Mouse (Mus musculus) embryo, embryonic 10.5 days (tissue): ENCODE measurements around the gene Jmjd7.
A peak's percentile ranks its signal among the peaks of the same experiment; 100 is the strongest.

Source experiments
- DNase-seq: peaks from one replicate; pipeline ENCODE4 v3.0.0-alpha.2; 2015; ENCODE audit warnings: low spot score

Gene Jmjd7

DNA sequence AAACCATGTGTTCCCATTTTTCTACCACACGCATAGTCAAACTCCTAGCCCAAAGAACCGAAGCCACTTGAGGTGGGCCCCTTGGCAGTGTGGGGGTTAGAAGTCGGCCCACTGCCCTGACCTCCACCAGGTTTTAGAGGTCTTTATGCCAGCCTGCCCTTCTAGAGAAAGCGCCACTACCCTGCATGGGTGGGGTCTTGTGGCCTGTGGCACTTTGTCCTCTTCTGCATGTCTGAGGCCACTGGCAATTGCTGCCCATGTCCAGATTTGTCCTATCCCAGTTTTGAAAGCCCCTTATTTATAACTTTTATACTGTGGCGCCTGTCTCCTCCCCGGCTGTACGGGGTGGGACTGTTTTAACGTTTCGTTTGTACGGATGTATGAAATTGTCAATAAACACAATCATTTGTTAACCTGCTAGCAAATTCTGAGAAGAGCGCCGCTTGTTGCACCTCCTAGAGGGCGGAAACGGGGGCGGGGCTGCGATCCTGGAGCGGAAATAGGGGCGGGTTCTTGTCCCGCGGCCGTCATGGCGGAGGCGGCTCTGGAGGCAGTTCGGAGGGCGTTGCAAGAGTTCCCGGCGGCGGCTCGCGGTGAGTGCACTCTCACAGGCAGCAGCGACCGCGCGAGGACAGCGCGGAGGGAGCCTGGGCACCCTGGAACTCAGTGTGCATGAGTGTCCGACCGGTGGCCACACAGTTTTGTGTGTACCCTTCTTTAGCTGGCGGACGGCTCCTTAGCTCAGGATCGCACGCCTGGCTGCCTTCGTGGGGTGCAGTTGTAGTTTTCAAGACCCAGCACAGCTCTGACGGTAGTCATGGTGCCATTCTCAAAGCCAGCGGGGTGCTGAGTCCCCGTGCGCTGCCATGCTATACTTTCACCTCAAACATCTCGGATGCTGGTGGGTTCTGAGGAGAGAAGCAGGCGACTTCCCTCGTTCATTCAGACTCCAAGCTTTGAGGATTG is at the start of gene Jmjd7, which contains the start of gene Gm28042:
Jmjd7 (plus strand) TSS at position 500 of the 966 bp plus-strand sequence.
Gm28042 (plus strand) TSS at position 510 of the 966 bp plus-strand sequence.
- peak; percentile 94 for DNase-seq

DNA sequence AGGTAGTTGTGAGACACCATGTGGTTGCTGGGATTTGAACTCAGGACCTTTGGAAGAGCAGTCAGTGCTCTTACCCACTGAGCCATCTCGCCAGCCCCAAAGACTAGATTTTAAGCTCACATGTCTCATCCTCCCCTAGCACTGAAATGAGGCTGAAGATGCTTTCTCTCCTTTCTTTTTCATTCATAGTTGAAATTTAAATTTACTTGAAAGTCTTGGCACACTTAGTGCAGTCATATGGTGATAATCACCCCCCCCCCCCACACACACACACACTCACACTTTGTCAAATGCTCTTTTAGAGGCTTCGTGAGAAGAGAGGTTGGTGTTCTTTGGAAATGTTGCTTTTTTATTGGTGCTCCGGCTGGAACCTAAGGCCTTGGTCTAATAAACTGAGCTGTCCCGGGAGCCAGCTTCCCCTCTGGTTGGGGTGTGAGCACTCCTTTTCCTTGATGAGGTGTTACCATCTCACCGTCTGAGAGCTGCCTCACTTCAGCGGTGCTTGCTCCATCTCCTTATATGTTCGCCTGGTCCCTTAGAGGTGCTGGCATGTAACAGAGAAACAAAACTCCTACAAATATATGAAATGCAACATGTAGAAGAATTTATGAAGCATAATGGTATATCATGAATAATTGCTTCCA is 46.8 kb upstream of the Jmjd7 start:
- DNase-seq, result no peak

DNA sequence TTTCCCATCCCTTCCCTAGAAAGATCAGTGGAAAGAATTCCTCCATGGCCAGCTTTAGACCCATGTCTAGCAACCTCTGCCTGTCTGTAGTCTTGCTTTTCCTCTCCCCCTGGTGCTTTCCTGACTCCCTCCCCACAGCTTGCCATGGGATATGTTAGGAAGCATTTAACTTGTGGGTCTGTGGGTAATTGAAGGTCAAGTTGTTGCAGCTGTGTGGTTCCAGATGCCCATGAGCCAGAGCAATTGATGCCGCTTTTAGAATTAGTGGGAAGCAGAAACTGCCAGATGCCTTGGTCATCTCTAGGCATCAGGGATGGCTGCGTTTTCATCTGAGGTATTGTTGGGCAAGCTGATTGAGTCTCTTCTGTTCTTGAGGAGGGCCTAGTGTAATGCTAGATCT is 45.7 kb upstream of the Jmjd7 start:
- no peak for DNase-seq

DNA sequence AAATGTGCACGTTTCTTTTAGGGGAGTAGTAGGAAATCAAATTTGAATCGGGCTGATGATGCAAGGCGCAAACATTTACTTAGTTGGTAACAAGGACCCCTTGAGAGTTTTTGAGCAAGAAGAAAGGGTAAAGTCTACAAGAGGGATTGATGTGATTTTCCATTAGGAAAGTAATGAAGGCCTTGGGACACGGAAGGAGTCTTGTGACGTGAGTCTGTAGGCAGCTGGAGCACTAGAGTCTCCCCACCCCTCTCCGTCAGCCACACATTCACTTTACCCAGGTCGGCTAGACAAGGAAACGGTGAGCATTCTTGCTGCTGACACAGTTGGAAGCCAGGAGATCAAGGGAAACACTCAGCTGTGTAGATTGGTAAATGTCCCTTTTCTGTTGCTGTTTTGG is 41.4 kb upstream of the Jmjd7 start:
- no peak for DNase-seq

DNA sequence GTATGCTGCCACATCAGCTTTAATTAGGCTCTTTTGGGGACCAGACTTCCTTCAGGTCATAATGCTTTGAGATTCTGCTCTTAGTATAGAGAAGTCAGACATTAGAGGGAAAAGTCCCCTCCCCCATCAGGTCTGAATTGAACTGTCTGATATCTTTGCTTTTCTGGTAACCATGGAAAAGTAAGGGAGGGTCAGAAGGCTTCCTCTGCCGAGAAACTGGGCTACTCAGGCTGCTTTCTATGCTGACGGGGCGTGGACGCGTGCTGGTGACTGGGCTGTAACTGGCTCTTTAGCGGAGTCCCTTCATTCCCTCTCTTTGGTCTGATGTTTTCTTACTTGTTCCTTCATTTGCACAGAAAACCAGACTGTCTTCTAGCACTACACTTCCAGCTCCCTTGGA is 40.9 kb upstream of the Jmjd7 start:
- no peak for DNase-seq

DNA sequence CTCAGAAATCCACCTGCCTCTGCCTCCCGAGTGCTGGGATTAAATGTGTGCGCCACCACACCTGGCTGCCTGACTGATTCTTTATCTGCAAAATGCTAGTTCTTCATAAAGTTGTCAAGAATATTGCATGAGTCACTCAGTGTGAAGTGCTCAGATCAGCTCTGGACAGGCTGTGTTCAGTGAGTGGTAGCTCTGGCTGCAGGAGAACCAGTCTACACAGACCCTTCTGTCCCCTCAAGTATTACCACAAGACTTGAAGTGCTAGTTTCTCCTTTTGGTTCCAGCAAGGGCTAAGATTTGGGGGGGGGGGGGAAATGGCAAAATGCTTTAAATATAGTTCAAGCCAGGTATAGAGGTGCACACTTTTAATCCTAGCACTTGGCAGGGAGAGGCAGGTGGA is 39.8 kb upstream of the Jmjd7 start:
- DNase-seq, result no peak

DNA sequence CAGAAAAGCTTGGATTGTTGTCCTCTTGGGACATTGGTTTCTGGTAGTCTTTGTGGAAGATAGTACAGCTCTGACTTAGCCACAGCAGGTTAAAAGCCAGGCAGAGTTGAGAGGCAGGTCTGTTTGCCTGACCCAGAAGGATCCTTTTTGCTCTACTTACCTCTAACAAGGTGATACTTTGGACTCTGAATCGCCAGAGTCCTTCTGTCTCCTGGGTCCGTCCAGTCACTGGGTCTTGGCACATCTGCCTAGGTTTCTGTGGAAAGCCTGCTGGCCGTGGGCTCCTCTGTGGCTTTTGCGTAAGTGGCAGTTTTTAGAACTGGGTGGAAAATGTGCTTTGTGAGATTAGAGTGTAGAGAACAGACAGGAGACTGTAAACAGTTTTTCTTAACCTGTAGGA is 38.3 kb upstream of the Jmjd7 start:
- DNase-seq, result no peak

DNA sequence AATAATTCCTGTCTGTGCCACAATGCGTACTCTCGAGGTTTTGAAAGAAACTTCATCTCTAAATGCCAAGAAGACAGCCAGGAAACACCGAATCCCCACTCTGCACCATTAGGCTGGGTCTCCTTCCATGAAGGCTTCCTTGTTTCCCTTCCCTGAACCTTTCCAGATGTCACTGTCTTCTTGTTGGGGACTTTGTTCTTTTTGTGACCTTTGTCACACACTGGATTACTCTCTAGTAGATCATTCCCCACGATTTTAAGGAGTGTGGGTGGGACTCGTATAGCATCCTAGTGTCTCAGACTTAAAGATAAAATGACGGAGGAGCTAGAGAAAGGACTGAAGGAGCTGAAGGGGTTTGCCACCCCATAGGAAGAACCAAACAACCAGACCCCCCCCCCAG is 36.4 kb upstream of the Jmjd7 start:
- DNase-seq, result no peak

DNA sequence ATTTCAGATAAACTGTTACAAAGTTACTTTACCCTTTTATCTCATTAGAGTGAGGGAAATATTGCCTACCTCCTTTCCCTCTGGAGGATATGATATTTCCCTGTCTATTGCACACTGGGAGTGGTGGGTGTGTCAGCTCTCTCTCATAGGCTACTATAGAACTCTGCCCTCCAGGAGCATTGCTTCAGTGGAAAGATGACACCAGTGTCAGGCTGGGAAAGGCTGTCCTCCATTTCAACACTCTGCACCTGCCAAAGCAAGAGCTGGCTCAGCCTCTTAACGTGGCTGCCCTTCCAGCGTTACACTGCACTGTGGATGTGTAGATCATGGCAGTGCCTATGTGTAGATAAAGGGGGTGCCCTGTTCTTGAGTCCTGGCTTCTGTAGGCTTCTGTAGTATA is 34.9 kb upstream of the Jmjd7 start:
- DNase-seq, result no peak

DNA sequence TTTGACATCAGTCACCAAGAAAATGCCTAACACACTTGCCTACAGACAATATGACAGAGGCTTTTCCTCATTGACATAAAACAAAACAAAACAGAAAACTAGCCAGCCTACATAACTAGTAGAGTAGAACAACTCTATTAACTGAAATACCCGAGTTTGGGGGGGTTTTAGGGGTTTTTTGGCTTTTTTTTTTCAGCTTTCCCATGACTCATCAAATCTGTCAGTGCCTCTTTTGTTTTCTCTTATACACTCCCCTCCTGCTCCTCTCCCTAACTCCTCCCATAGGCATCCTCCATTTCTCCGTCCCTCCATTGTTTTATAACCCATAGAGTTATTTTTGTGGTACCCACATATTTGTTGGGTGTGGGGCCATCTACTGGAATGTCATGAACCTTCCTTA is 33.8 kb upstream of the Jmjd7 start:
- DNase-seq, result no peak

DNA sequence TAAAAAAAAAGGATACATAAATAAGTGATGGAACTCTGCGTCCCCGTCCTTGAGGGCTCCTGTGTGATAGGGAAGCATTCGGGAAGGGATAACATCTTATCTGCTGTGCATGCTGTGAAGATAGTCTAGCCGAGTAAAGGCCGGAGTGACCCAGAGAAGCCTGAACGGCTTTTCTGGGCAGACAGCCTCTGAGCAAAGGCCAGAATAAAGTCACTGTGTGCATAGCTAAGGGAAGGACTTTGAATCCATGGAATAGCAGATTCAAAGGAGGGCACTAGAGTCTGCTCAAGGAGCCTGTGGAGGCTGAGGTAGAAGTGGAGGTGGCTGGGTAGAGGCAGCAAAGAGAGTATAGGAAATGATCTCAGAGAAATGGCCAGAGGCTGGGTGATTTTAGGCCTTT is 32.4 kb upstream of the Jmjd7 start:
- no peak for DNase-seq

DNA sequence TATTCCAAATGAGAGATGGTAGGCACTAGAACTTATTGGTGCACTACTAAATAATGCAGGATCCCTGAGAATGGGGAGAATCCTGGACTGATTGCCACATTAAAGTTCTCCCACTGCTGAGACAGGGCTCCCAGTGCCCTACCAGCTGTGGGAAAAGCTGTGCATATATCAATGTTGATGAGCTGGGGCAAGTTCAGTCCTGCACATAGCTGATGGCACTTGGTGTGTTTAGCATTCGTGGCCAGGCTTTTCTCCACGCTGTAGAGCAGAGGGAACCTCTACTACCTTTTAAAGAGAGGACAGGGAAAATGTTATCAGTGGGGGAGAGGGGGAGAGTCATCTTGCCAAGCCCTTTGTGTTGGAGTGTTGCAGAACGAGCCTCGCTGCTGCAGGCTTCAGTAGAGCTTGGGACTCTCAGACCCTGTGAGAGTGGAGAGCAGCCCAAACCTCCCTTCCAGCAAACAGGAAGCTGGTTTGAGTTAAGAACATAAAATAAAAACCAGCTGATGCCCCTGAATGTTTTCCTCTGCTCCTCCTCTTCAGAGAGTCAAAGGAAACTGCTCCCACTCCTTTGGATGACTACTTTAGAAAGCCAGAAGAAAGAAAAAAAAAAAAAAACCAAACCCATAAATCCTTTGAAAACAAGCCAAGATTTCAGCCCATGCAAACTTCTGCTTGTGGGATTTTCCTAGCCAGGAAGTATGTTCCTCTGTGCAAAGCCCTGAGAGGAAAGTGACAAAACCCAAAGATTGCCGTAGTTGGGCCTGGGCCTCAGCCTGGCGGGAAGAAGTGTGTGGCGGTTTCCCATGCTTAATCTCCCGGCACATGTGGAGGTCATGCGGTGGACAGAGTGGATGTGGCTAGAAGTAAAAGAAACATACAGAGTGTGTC is 31.6 kb upstream of the Jmjd7 start:
- peak; percentile 48 for DNase-seq

DNA sequence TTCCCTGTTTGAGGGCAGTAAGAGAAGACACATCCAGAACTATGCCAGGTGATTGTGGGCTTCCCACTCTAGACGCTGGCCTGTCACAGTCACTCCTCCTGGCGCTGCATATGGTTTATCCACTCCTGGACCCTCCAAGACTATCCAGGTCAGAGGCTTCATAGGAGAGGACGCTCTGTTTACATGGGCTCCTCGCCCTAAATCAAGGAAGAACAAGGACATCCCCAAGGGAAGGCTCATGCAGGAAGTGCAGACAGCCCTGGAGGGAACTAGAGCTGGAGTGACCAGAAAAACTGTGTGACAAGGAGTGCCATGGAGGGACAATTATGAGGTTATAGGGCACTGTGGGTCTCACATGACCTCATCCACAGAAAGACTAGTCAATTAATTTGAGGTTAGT is 29.9 kb upstream of the Jmjd7 start:
- no peak for DNase-seq

DNA sequence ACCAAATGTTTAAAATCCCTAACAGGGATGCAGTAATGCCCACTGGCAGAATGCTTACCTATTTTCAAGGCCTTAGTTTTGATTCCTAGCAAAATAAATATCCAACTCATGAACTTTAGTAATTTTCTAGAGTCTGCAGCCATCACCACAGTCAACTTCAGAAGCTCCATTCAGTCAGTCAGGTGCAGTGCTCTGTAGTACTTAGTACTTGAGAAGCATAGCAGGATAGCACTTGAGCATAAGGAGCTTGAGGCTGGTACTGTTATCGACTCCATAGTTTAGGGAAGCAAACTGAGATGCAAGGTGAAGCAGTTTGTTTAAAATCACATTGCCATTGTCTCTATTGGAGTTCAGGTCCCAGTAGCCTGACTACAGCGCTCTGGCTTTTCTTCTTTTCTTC is 27.6 kb upstream of the Jmjd7 start:
- no peak for DNase-seq

DNA sequence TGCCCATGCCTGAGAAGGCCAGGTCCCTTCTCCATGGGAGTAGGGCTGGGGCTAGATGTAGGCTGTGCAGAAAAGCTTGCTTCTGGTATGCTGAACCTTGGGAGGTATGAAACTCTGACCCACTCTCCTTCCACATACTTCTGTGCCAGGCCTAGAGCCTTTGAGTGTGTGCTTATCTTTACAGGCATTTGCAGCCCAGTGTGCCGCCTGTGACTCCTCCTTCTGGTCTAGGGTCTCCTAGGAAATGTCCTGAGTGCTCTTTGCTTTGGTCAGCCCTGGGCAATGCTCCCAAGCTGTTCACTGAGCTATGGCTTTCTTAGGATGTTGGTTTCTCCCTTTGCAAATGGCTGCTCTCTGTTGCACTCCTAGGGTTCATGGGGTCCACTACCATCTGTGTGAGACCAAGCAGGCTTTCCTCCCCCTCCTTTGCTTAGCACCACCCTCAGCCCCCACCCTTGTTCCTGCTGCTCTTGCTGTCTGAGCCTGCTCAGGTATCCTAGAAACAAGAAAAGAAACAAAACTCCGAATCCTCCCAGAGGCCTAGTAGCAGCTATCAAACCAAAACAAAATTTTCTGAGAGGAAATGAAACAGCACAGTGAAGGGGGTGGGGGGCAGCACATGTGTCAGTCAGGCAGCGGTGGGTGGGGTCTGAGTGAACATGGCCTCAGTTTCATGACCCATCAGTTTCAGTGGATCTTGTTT is 26.2 kb upstream of the Jmjd7 start:
- no peak for DNase-seq

DNA sequence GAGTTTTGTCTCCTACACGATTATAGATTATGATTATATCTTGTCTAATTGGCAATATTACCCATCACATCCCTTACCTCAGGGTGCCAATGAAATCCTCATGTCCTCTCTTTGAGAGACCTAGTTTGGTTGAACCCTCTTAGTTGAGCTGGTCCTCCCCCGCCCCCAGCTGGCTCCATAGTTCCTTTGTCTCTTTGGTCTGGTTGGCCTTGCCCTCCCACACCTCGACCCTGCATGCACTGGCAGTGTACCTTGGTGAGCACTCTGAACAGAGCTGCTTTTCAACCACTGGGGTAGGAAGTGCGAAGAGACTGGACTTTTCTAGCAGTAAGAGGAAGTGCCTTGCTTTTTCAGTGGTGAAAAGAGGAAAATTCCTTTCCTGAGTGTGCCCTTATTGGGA is 25.3 kb upstream of the Jmjd7 start:
- DNase-seq, result no peak

DNA sequence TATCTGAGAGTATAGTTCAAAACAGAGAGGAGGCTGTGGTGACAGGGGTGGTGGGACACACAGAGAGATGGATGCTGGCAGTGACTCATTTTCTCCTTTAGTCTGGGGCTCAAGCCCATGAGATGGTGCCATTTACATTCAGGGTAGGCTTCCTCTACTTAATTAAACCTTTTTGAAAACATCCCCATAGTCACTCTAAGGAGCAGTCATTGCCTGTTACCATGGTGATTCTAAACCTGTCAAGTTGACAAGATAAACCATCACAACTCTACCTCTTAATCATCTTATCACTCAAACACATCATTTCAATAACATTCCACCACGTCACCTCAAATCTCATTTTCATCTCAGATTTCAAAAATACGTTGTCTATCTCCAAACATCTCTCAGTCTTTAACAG is 23.3 kb upstream of the Jmjd7 start:
- DNase-seq, result no peak

DNA sequence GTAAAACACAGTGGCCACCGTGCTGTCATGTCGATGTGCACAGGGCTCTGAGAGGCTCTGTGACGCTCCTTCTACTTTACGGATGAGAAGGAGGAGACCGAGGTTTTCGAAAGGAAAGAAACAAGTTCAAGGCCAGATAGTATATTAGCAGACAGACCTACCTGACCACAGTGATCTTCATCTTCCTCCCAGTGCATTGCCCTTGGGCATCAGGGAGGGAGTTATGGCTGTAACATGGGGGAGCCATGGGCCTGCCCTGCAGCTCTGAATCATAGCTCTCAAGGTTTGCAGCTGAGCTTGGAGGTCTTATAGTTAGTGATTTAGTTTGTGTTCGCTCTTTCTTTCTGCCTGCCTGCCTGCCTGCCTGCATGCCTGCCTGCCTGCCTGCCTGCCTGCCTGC is 20.6 kb upstream of the Jmjd7 start:
- DNase-seq, result no peak

DNA sequence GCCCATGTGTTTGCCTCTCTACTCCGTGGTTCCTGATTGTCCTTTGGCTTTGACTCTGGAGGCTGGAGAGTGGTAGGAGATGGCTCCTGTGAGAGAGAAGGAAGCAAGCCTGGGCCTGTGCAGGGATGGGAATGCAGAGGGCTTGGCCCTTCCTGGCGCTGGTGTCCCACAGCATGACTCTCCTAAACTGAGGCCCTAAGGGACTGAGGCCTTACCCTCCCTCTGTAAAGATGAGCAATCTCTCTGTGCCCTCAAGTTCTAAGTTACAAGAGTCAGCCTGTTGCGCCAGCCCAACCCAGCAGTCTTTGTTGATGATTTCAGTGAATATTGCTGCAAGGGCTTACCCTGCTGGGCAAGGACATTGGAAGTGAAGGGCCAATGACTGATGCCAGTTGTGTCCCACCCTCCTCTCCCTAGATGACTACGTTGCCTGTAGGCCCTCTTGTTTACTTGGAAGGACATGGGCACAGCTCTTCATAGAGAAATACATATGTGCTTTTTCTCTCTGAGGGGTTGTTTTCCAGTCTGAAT is 19.5 kb upstream of the Jmjd7 start:
- DNase-seq, result no peak

DNA sequence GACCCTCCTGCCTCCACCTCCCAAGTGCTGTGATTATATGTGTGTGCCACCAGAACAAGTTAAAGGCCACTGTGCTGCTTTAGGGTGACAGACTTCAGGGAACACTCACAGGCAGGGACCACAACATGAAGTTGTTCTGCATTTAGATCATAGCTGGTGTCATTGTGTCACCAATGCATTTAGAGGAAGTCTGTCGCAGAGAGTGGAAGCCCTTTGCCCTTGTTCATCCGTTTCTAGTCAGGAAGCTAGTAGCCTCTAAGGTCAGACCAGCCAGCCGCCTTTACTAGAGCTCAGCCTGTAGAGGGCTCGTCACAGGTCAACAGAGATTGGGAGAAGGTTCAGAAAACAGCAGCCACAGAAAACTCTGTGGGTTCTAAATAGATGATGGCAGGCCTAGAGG is 18.6 kb upstream of the Jmjd7 start:
- no peak for DNase-seq

DNA sequence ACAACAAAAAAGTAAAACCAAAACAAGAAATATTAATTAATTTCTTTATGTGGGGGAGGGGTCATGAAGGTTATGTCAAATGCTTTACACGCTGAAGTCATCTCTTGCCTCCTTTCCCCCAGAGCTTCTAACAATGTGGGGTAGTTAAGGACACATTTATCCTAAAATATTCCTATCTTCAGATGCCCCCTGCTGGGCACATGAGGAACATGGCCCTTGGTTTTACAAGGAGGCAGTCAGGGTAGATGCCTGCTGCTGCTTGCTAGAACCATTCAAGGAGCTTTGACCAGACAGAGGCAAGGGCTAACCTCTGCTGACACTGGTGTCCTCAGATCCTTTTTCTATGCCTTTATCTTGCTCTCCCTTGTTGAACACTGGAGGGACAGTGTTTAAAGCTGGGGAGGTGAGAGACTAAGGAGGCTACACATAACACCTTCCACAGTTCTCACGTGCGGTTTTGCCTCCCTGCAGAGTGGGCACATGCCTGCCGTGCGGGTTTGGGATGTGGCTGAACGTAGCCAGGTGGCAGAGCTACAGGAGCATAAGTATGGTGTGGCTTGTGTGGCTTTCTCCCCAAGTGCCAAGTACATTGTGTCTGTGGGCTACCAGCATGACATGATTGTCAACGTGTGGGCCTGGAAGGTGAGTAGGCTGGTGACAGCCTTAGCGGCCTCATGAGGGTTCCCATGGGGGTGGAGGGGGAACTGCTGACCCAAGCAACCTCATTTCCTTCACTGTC is 15.7 kb upstream of the Jmjd7 start:
- peak; percentile 79 for DNase-seq
